Mouse (Mus musculus): ENCODE measurements at regions not wholly inside any gene's neighbourhood (a gene's known extent, or its start where the extent isn't known, plus 50 kb on each side); places are given as distances from the start of the nearest gene placed in this dataset.
A peak's percentile ranks its signal among the peaks of the same experiment; 100 is the strongest.

DNA sequence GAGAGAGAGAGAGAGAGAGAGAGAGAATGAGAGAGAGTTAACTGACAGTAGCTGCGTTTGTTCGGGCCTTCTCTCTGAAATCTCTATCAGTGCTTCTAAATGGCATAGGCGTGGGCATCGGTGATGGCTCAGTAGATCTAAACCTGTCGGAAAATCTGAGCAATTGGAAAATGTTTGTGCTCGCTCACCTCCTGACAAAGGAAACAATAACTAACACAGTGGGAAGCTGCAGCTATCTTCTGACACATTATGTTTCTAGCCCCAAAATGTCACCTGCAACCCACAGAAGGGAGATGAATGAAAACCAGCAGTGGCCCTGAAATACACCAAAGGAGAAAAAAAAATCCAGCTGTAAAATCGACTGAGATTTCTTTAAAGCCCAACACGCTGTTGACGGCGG lies 576.7 kb downstream of the Ttll7 start:
- no peaks in the 10 kb centered on the region for H3K9me3 ChIP-seq (ENCODE audit: low read depth, low read length)
- no peak overlapping the region for H3K4me2 ChIP-seq
- H3K27me3 ChIP-seq (ENCODE audit: insufficient read depth, low read length) = no peaks in the 10 kb centered on the region
- no peak for ATAC-seq (ENCODE audit: insufficient read depth)
- H3K4me1 ChIP-seq (ENCODE audit: insufficient read depth) = no peaks in the 10 kb centered on the region
- no peaks in the 10 kb centered on the region for H3K36me3 ChIP-seq (ENCODE audit: insufficient read depth)
- 59% methylated on average over 10 of the region's 10 CpGs for WGBS
- no peak overlapping the region for H3K27ac ChIP-seq (ENCODE audit: low read depth)
- no peak overlapping the region for H3K4me3 ChIP-seq (ENCODE audit: low read depth, low read length)
- DNase-seq = no peak
- H3K9ac ChIP-seq = no peak overlapping the region
- TF ChIP-seq CTCF (IDR thresholded peaks at IDR 0.05; ENCODE audit: low read depth) = no peak

GRCm38 (mm10) chr3:147442925-147443690 lies 590.9 kb downstream of the Ttll7 start:
- H3K4me3 ChIP-seq (ENCODE audit: low read depth, low read length) = no peak overlapping the region
- no peak for ATAC-seq (ENCODE audit: insufficient read depth)

DNA sequence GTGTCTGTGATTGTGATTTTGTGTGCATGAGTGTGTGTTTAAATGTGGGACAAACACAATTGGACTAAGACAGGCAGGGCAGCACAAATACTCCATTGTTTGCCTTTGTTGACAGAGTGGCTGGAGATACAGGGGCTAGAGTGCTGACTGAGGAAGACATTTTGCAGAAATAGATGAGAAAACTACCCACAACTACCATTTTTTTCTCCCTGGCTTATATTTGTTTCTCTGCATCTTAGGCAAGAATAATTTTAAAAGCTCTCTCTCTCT lies 591.5 kb downstream of the Ttll7 start:
- no peak for DNase-seq
- TF ChIP-seq CTCF (IDR thresholded peaks at IDR 0.05; ENCODE audit: low read depth) = no peak

More at GRCm38 (mm10) chr3:147442925-147443690, 590.9 kb downstream of the Ttll7 start:
- 69% methylated on average over 5 of the region's 5 CpGs for WGBS
- no peak for DNase-seq
- Histone ChIP-seq H3K4me2 (no peak overlapping the region), H3K4me1 (ENCODE audit: insufficient read depth) (no peaks in the 10 kb centered on the region), H3K27ac (ENCODE audit: low read depth) (no peak overlapping the region), H3K36me3 (ENCODE audit: insufficient read depth) (no peaks in the 10 kb centered on the region), H3K9ac (no peak overlapping the region), H3K9me3 (ENCODE audit: low read depth, low read length) (no peaks in the 10 kb centered on the region), H3K27me3 (ENCODE audit: insufficient read depth, low read length) (no peaks in the 10 kb centered on the region)
- no peak for TF ChIP-seq CTCF (IDR thresholded peaks at IDR 0.05; ENCODE audit: low read depth)

DNA sequence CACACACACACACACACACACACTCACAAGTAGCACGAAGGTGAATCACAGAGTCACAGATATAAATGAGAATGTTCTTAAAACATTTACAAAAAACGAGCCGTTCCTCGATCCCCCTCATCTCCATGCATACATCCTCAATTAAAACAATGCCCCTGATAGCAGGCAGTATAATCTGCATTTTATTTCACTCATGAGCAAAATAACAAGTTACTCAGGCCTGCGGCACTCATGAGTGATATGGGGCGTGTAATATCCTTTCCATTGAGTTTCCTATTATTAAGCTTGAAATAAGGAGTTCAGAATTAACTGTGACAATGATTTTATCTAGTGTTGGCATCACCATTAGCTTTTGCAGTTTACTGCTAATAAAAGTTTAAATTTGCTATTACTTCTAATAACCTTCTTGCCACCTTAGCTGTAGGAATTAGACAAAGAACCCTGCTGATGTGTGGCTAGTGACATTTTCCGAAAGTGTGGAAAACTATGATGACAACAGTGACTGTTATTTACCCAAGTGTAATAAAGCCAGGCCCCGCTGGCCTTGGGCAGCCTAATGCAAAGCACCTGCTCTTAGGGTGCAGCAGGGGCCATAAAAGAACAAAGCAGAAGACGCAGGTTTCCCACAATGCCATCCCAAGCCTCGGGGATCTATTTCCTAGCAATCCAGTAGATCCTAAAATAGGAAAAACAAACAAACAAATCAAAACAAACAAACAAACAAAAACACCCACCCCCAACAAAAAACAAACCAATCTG lies 592.0 kb downstream of the Ttll7 start:
- no peak overlapping the region for H3K27ac ChIP-seq (ENCODE audit: low read depth)
- ATAC-seq (ENCODE audit: insufficient read depth) = no peak
- TF ChIP-seq CTCF (IDR thresholded peaks at IDR 0.05; ENCODE audit: low read depth) = no peak
- H3K27me3 ChIP-seq (ENCODE audit: insufficient read depth, low read length) = no peaks in the 10 kb centered on the region
- no peak for DNase-seq
- H3K4me2 ChIP-seq = no peak overlapping the region
- H3K36me3 ChIP-seq (ENCODE audit: insufficient read depth) = no peaks in the 10 kb centered on the region
- no peak overlapping the region for H3K4me3 ChIP-seq (ENCODE audit: low read depth, low read length)
- H3K9me3 ChIP-seq (ENCODE audit: low read depth, low read length) = no peaks in the 10 kb centered on the region
- no peak overlapping the region for H3K9ac ChIP-seq
- H3K4me1 ChIP-seq (ENCODE audit: insufficient read depth) = no peaks in the 10 kb centered on the region
- WGBS = 80% methylated on average over 10 of the region's 10 CpGs

More for the DNA sequence above, 591.5 kb downstream of the Ttll7 start:
- Histone ChIP-seq H3K27ac (ENCODE audit: low read depth) (no peak overlapping the region), H3K9ac (no peak overlapping the region), H3K9me3 (ENCODE audit: low read depth, low read length) (no peaks in the 10 kb centered on the region), H3K4me3 (ENCODE audit: low read depth, low read length) (no peak overlapping the region), H3K4me1 (ENCODE audit: insufficient read depth) (no peaks in the 10 kb centered on the region), H3K36me3 (ENCODE audit: insufficient read depth) (no peaks in the 10 kb centered on the region), H3K27me3 (ENCODE audit: insufficient read depth, low read length) (no peaks in the 10 kb centered on the region), H3K4me2 (no peak overlapping the region)
- no peak for ATAC-seq (ENCODE audit: insufficient read depth)

DNA sequence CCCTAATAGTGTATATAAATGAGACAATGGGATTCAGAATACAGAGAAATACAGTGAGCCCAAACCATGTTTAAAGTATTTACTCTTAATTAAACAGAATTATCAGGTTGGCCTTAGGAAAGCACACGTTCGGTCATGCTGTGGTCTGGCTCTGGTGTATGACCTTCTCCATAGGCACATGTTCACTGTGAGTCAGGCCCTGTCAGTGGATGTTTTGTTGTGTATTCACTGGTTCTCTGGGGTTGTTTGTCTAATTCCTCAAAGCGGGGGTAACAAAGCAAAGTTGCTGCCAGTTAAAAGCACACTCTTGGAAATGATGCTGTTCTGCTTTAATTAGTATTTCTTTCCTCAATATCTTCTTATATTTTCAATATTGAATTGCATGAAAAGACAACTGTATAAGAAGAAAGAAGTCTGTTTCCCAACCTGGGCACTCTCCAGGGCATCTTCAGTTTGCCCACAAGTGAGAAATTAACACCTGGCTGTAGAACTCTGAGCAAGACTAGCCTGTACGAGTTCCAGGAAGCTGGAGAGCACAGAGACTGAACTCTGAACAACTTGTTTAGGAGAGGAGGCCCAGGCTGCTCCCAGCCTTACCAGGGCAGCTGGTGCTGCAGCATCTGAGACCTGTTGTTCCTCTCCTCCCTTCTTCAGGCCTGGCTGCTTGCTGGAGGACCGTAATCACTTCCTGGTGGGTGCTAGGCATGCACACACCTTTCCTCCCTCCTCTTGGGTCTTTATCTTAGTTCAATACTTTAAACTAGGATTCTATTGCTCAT lies 593.1 kb downstream of the Ttll7 start:
- no peaks in the 10 kb centered on the region for H3K9me3 ChIP-seq (ENCODE audit: low read depth, low read length)
- H3K9ac ChIP-seq = no peak overlapping the region
- TF ChIP-seq CTCF (IDR thresholded peaks at IDR 0.05; ENCODE audit: low read depth) = no peak
- no peak overlapping the region for H3K4me2 ChIP-seq
- no peak overlapping the region for H3K27ac ChIP-seq (ENCODE audit: low read depth)
- no peak for DNase-seq
- H3K4me3 ChIP-seq (ENCODE audit: low read depth, low read length) = no peak overlapping the region
- ATAC-seq (ENCODE audit: insufficient read depth) = no peak
- H3K4me1 ChIP-seq (ENCODE audit: insufficient read depth) = no peaks in the 10 kb centered on the region
- 88% methylated on average over 5 of the region's 5 CpGs for WGBS
- no peaks in the 10 kb centered on the region for H3K36me3 ChIP-seq (ENCODE audit: insufficient read depth)
- H3K27me3 ChIP-seq (ENCODE audit: insufficient read depth, low read length) = no peaks in the 10 kb centered on the region

DNA sequence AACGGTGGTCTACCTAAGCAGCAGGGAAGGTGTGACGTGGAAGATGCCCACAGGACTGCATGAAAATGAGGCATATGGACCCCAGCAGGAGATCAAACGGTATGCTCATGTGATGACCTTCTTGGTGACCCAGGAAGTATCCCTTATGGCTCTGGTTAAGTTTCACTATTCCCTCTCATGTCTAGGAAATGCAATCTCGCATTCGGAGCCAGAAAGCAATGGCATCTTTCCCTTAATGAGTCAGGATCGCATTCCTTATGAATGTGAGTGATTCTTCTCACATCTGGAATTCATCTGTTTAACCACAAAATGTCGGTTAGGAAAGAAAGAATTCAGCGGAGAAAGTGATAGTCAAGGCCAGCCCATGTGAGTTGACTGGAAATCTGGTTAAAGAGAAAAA lies 593.7 kb downstream of the Ttll7 start:
- H3K27me3 ChIP-seq (ENCODE audit: insufficient read depth, low read length) = no peaks in the 10 kb centered on the region
- H3K4me2 ChIP-seq = no peak overlapping the region
- ATAC-seq (ENCODE audit: insufficient read depth) = no peak
- TF ChIP-seq CTCF (IDR thresholded peaks at IDR 0.05; ENCODE audit: low read depth) = no peak
- H3K4me1 ChIP-seq (ENCODE audit: insufficient read depth) = no peaks in the 10 kb centered on the region
- WGBS = 79% methylated on average over 8 of the region's 8 CpGs
- H3K4me3 ChIP-seq (ENCODE audit: low read depth, low read length) = no peak overlapping the region
- H3K36me3 ChIP-seq (ENCODE audit: insufficient read depth) = no peaks in the 10 kb centered on the region
- H3K9me3 ChIP-seq (ENCODE audit: low read depth, low read length) = no peaks in the 10 kb centered on the region
- no peak for DNase-seq
- no peak overlapping the region for H3K27ac ChIP-seq (ENCODE audit: low read depth)
- H3K9ac ChIP-seq = no peak overlapping the region

- Histone ChIP-seq H3K36me3 (ENCODE audit: insufficient read depth) (no peaks in the 10 kb centered on the region), H3K9ac (no peak overlapping the region), H3K9me3 (ENCODE audit: low read depth, low read length) (no peaks in the 10 kb centered on the region), H3K4me3 (ENCODE audit: low read depth, low read length) (no peak overlapping the region), H3K27ac (ENCODE audit: low read depth) (no peak overlapping the region), H3K4me2 (no peak overlapping the region), H3K4me1 (ENCODE audit: insufficient read depth) (no peaks in the 10 kb centered on the region), H3K27me3 (ENCODE audit: insufficient read depth, low read length) (no peaks in the 10 kb centered on the region)
- ATAC-seq (ENCODE audit: insufficient read depth) = no peak
- peak; percentile 34 for DNase-seq
- no peak for TF ChIP-seq CTCF (IDR thresholded peaks at IDR 0.05; ENCODE audit: low read depth)
- WGBS = 57% methylated on average over 4 of the region's 4 CpGs
Observed at GRCm38 (mm10) chr3:147452176-147452575, 600.0 kb downstream of the Ttll7 start.

Data from lung, embryonic 14.5 days (tissue).